Mouse (Mus musculus) ZHBTc4 (cell line): ENCODE measurements around the gene Tmem62.
"Not testable (repeated sequence)": the region's sequence is repeated elsewhere in the genome, so short reads cannot be mapped to it uniquely, and the experiment has no call there.

Source experiments
- DNase-seq: peaks from one replicate; pipeline ENCODE4 v3.0.0-alpha.2; 2011; ENCODE audit warnings: low read depth, low spot score

The Tmem62 gene

GRCm38 (mm10) chr2:120991196-120991595, 14.4 kb downstream of the Tmem62 start:
- DNase-seq = peak; percentile 69

- not testable (repeated sequence) for DNase-seq
Measured at GRCm38 (mm10) chr2:120996607-120997006, 19.8 kb downstream of the Tmem62 start.

- DNase-seq = no peak
Measured at GRCm38 (mm10) chr2:120998863-120999262, 22.0 kb downstream of the Tmem62 start.

DNA sequence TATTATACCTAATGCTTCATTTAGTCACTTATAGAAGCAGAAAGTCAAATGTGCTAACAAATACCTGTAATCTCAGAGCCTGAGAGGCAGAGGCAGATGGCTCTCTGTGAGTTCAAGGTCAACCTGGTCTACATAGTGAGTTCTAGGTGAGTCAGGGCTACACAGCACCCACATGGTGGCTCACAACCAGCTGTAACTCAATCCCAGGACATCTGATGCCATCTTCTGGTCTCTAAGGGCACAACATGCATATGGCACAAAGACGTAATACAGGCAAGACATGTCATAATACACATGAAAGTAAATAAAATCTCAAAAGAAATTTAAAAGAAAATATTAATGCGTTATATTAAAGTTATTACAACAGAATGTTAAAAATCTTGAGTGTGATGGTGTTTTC, 26.8 kb downstream of the Tmem62 start:
- DNase-seq = peak; percentile 66

GRCm38 (mm10) chr2:121004018-121004811, 27.4 kb downstream of the Tmem62 start:
- no peak for DNase-seq

DNA sequence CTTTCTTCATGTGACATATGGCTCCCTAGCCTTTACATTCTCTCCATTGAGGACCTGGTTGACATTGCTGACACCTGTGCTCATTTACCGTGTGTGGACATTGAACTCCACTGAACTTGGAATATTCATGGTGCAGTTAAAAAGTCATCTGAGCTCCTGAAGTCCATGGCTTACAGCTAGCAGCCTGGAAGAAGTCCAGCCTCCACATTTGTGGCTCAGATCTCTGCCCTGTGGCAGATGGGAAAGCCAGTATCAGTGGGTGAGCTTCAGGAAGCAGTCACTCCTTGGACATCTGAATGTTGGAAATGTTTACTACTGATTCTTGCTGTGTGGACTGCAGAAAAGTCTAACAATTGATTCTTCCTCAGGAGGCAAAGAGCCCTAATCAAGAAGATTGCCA, 30.2 kb downstream of the Tmem62 start:
- DNase-seq = no peak

DNA sequence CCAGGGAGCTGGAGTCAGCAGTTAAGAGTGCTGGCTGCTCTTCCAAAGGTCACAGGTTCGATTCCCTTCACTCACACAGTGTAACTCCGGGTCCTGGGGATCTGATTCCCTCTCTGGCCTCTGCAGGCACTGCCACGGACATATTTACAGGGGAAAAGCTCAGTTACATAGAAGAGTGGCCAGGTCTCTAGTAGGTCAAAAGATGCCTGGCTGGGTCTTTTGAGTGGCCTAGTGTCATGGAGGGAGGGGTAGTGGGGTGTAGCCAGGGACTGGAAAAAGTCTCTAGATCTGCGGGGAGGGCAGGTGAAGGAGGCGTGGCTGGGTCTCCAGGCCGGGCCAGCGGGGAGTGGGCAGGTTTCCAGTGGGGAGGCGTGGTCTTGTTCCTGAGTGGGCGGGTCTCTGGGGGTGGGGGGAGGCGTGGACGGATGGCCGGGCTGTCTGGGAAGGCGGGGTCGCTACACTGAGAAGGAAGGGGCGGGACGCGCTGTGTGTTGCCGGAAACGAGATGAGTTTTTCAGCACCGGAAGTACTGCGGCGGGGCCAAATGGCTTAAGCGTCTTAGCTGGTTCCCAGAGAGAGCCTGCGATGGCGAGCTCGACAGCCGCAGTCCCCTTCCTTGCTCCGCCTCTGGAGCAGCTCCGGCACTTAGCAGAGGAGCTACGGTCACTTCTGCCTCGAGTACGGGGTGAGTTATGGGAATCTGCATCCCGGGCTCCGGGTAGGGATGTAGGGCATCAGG, 31.3 kb downstream of the Tmem62 start, which contains the start of gene Ccndbp1:
Gene Ccndbp1 (plus strand): TSS at position 479 of the 739 bp plus-strand sequence.
- peak; percentile 98 for DNase-seq

- DNase-seq = no peak
Measured at GRCm38 (mm10) chr2:121008664-121009007, 31.8 kb downstream of the Tmem62 start.

GRCm38 (mm10) chr2:121009071-121009677, 32.4 kb downstream of the Tmem62 start:
- no peak for DNase-seq

GRCm38 (mm10) chr2:121012676-121013075, 35.9 kb downstream of the Tmem62 start:
- no peak for DNase-seq

- DNase-seq = no peak
Measured at GRCm38 (mm10) chr2:121015507-121015906, 38.7 kb downstream of the Tmem62 start.

DNA sequence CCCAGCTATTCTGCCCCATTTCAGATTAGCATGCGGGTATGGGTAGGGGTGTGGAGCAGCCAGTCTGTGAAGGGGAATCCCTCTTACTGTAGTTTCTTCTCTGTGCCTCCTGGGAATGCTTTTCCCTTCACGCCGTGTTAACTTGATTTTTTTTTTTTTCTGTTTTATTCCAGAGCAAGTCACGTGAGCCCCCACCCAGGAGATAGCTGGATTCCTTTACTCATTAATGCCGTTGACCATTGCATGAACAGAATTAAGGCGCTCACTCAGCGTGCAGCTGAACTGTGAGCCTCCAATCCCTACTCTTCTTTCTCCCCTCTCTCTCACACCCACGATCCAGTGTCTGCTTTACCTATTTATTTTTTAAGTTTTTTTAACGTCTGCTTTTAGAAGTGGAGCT, 39.4 kb downstream of the Tmem62 start:
- DNase-seq = no peak

- DNase-seq = no peak
Measured at GRCm38 (mm10) chr2:121017151-121017550, 40.3 kb downstream of the Tmem62 start.

DNA sequence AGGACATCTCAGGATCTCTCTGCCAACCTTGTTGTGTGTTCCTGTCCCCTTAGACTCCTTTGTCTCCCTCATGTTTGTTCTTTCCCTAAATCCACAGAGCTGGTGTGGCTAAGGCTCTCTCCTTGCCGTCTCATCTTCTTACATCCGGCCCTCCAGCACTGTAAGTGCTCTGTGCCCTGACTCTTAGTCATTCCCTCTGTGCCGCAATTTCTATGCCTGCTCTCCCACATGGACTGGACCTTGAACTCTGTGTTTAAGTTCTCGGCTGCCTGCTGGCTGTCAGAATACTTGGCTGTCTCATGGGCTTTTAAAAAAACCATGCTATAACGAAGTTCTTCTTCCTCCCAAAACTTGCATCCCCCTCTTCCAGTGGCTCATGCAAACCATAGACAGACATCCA, 46.1 kb downstream of the Tmem62 start:
- no peak for DNase-seq

GRCm38 (mm10) chr2:121036733-121037341, 60.0 kb downstream of the Tmem62 start, which contains the start of gene Epb42:
Gene Epb42 (minus strand): TSS chr2:121037072.
- no peak for DNase-seq

- DNase-seq = not testable (repeated sequence)
Measured at GRCm38 (mm10) chr2:121038851-121039250, 62.0 kb downstream of the Tmem62 start.

DNA sequence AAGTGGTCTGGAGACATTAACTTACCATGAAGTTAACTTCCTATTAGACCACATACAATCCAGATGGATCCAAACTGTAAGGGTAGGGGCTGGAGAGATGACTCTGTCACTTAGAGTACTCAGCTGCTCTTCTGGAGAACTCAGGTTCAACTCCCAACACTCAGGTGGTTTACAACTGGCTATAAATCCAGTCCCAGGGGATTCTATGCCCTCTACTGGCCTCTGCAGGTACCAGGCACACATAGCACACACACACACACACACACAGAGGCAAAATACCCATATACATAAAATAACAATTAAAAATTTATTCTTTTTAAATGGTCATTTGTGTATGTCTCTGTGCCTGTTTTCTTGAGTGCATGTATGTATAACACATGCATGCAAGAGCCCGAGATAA, 62.6 kb downstream of the Tmem62 start:
- peak; percentile 27 for DNase-seq

DNA sequence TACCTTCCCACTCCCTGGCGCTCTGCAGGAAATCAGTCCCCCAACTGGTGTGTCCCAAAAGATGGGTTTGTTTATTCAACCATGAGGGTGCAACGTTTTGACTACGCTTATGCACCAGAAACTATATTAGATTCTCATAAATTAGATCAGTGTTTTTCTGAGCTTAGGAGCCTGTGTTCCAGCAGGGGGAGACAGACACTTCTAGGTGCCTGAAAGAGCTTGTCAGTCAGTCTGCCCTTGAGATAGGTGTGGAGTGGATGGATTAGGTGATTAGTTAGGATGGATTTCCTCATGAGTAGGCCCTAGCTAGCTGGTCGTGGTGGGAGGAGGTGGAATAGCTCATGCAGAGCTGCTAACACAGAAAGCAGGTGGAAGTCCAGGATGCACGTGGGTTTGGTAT, 64.3 kb downstream of the Tmem62 start:
- peak; percentile 40 for DNase-seq

- DNase-seq = peak; percentile 45
Measured at GRCm38 (mm10) chr2:121045653-121046052, 68.8 kb downstream of the Tmem62 start.

- no peak for DNase-seq
Measured at GRCm38 (mm10) chr2:121052176-121052575, 75.4 kb downstream of the Tmem62 start.

DNA sequence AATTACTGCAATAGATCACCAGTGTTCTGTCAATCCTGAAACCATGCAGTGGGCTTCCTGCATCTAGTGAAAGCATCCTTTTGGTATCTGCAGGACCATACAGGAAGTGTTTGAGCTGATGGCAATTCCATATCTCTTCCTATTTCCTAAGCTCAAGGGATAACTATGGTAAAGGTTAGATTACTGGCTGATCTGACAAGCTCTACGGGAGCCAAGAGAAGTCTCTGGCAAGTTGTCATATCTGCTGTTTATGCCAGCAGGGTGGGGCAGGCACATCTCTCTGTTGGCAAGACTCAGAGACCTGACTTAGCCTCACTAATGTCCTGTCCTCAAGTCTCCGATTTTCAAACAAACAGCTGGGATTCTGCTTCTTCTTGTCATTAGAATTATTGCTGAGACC, 77.2 kb downstream of the Tmem62 start:
- DNase-seq = no peak

- DNase-seq = no peak
Measured at GRCm38 (mm10) chr2:121055915-121056314, 79.1 kb downstream of the Tmem62 start.
